9 mouse cellular contexts compared by ENCODE assay signal in genomic region chr11:53297947-53298860, GRCm38 (mm10). TPM values are rescaled to one million over a fixed set of nuclear protein-coding genes. Genes with fewer than 3 reads are reported as not detected.
DNase-seq lines count a peak whose midpoint lies in the region; ATAC-seq and TF ChIP-seq lines count a peak whose summit lies in the region.
"Had no signal": no experiment of that assay in that cellular context is flagged by ENCODE, and none has a peak within 500 bp of the region (broad histone marks: within the 10 kb centered on the region; RNA-seq: fewer than 3 reads in every experiment).

No protein-coding gene starts in this region.

- H3K4me3 ChIP-seq in neural tube, embryonic 11.5 days (ENCODE audit: low read depth, low read length) = no peak overlapping the region
- H3K4me3 ChIP-seq in heart, postnatal 0 days (ENCODE audit: low read depth, low read length) = peak overlapping the region; percentile 88; the same call in 1 of the 2 replicates
- peak overlapping the region; percentile 100 for H3K4me3 ChIP-seq in limb, embryonic 14.5 days (replicated peaks; ENCODE audit: low read length)
- no peak overlapping the region; the same call in 1 of the 2 replicates for H3K4me3 ChIP-seq in stomach, postnatal 0 days (ENCODE audit: low read depth, low read length)

- H3K27me3 ChIP-seq in neural tube, embryonic 11.5 days (ENCODE audit: control insufficient read depth, insufficient read depth, low read length) = no peaks in the 10 kb centered on the region
- H3K27me3 ChIP-seq in heart, postnatal 0 days (ENCODE audit: control insufficient read depth, insufficient read depth, low read length) = no peaks in the 10 kb centered on the region
- H3K27me3 ChIP-seq in limb, embryonic 14.5 days (ENCODE audit: control insufficient read depth, insufficient read depth, low read length) = no peaks in the 10 kb centered on the region
- H3K27me3 ChIP-seq in stomach, postnatal 0 days (ENCODE audit: control insufficient read depth, insufficient read depth, low read length) = no peaks in the 10 kb centered on the region

- no peak overlapping the region for H3K9ac ChIP-seq in neural tube, embryonic 11.5 days (ENCODE audit: low read length)
- no peak overlapping the region for H3K9ac ChIP-seq in heart, postnatal 0 days (replicated peaks; ENCODE audit: low read depth, low read length)
- H3K9ac ChIP-seq in limb, embryonic 14.5 days (ENCODE audit: low read depth, low read length, severe bottlenecking) = peak overlapping the region; percentile 98; the same call in 1 of the 2 replicates
- H3K9ac ChIP-seq in stomach, postnatal 0 days (ENCODE audit: low read length) = no peak overlapping the region

- WGBS in neural tube, embryonic 11.5 days = 93% methylated on average over 7 of the region's 7 CpGs
- WGBS in heart, postnatal 0 days = 74% methylated on average over 7 of the region's 7 CpGs
- WGBS in limb, embryonic 14.5 days = 88% methylated on average over 7 of the region's 7 CpGs
- 84% methylated on average over 7 of the region's 7 CpGs for WGBS in stomach, postnatal 0 days

- ATAC-seq in neural tube, embryonic 11.5 days (ENCODE audit: insufficient read depth, low FRiP score, low TSS enrichment) = no peak
- ATAC-seq in heart, postnatal 0 days (ENCODE audit: insufficient read depth, low read depth) = no peak
- ATAC-seq in limb, embryonic 14.5 days (ENCODE audit: low FRiP score, low read depth) = no peak
- no peak for ATAC-seq in stomach, postnatal 0 days (ENCODE audit: low FRiP score, low TSS enrichment)

- peak overlapping the region; percentile 77 for H3K4me2 ChIP-seq in neural tube, embryonic 11.5 days (ENCODE audit: low read depth)
- H3K4me2 ChIP-seq in heart, postnatal 0 days (ENCODE audit: low read depth, low read length) = peak overlapping the region; percentile 86
- peak overlapping the region; percentile 63 for H3K4me2 ChIP-seq in limb, embryonic 14.5 days (replicated peaks; ENCODE audit: low read depth, low read length, severe bottlenecking)
- peak overlapping the region; percentile 63 for H3K4me2 ChIP-seq in stomach, postnatal 0 days (replicated peaks; ENCODE audit: low read depth)

- no peak overlapping the region for H3K27ac ChIP-seq in neural tube, embryonic 11.5 days (ENCODE audit: low read depth, low read length)
- no peak overlapping the region for H3K27ac ChIP-seq in heart, postnatal 0 days (ENCODE audit: low read depth)
- no peak overlapping the region for H3K27ac ChIP-seq in limb, embryonic 14.5 days (replicated peaks; ENCODE audit: low read depth, low read length)
- H3K27ac ChIP-seq in stomach, postnatal 0 days (replicated peaks) = no peak overlapping the region

- no peaks in the 10 kb centered on the region for H3K9me3 ChIP-seq in neural tube, embryonic 11.5 days (ENCODE audit: control insufficient read depth, low read length)
- H3K9me3 ChIP-seq in heart, postnatal 0 days (replicated peaks; ENCODE audit: control insufficient read depth, low read length) = no peaks in the 10 kb centered on the region
- H3K9me3 ChIP-seq in limb, embryonic 14.5 days (ENCODE audit: control insufficient read depth, low read length) = no peaks in the 10 kb centered on the region
- no peaks in the 10 kb centered on the region for H3K9me3 ChIP-seq in stomach, postnatal 0 days (ENCODE audit: control insufficient read depth, low read length)

- TF ChIP-seq EP300 in heart, postnatal 0 days (IDR thresholded peaks at IDR 0.05; ENCODE audit: low read depth) = no peak
- no peak for TF ChIP-seq EP300 in stomach, postnatal 0 days (optimal IDR thresholded peaks at IDR 0.05)

- peaks cover 9% of the 10 kb centered on the region; the same call in 1 of the 2 replicates for H3K4me1 ChIP-seq in neural tube, embryonic 11.5 days (ENCODE audit: control insufficient read depth, insufficient read depth, low read length)
- peaks cover 20% of the 10 kb centered on the region for H3K4me1 ChIP-seq in heart, postnatal 0 days (ENCODE audit: control insufficient read depth, insufficient read depth)
- H3K4me1 ChIP-seq in limb, embryonic 14.5 days (ENCODE audit: control insufficient read depth, insufficient read depth, low read length) = peaks cover 15% of the 10 kb centered on the region
- peaks cover 4% of the 10 kb centered on the region; the same call in 1 of the 2 replicates for H3K4me1 ChIP-seq in stomach, postnatal 0 days (replicated peaks; ENCODE audit: control insufficient read depth, insufficient read depth)

- TF ChIP-seq POLR2A in limb, embryonic 14.5 days (IDR thresholded peaks at IDR 0.05; ENCODE audit: borderline replicate concordance, extremely low read depth, insufficient read depth, insufficient read length) = no peak

- TF ChIP-seq CTCF in heart, postnatal 0 days (IDR thresholded peaks at IDR 0.05; ENCODE audit: low read depth) = no peak
- TF ChIP-seq CTCF in stomach, postnatal 0 days (IDR thresholded peaks at IDR 0.05; ENCODE audit: low read depth) = no peak

- no peaks in the 10 kb centered on the region; the same call in 1 of the 2 replicates for H3K36me3 ChIP-seq in neural tube, embryonic 11.5 days (ENCODE audit: control insufficient read depth, insufficient read depth, low read length)
- peaks cover 3% of the 10 kb centered on the region; the same call in 1 of the 2 replicates for H3K36me3 ChIP-seq in heart, postnatal 0 days (replicated peaks; ENCODE audit: control insufficient read depth, insufficient read depth, low read length)
- H3K36me3 ChIP-seq in limb, embryonic 14.5 days (ENCODE audit: control insufficient read depth, insufficient read depth, low read length) = peaks cover 18% of the 10 kb centered on the region
- no peaks in the 10 kb centered on the region for H3K36me3 ChIP-seq in stomach, postnatal 0 days (ENCODE audit: control insufficient read depth, insufficient read depth, low read length)

- no peak for DNase-seq in neural tube, embryonic 11.5 days (ENCODE audit: low spot score)
- no peak for DNase-seq in neural tube, embryonic 10.5 days (ENCODE audit: extremely low spot score, low spot score)
- no peak for DNase-seq in heart, postnatal 0 days (ENCODE audit: low spot score)
- no peak for DNase-seq in limb, embryonic 14.5 days (ENCODE audit: low spot score)
- no peak for DNase-seq in stomach, postnatal 0 days (ENCODE audit: low spot score)
- DNase-seq in gastrocnemius, postnatal 4 days (ENCODE audit: low spot score in 2 of 2) = no peak
- DNase-seq in urinary bladder, postnatal 36 days (ENCODE audit: low spot score in 2 of 2) = no peak
- DNase-seq in spleen, adult 18-20 months = no peak
- DNase-seq: adrenal gland, adult 2 months had no signal

RNA-seq across cellular contexts. Expression of gene Hspa4, which starts 2.1 kb away (rescaled TPM):
- polyA plus RNA-seq in neural tube, embryonic 11.5 days (2014; fragmentation: Nextera tagmentation; extraction: Ambion mirVana) = 109 and 115 TPM in 2 replicates
- total RNA-seq in heart, postnatal 0 days (2014; rRNA removed; ENCODE audit: low replicate concordance) = 54.0 and 64.3 TPM in 2 replicates
- 59.0 and 75.6 TPM in 2 replicates for polyA plus RNA-seq in heart, postnatal 0 days (2015; fragmentation: Nextera tagmentation; extraction: Ambion mirVana)
- 47.8 and 62.6 TPM in 2 replicates for polyA plus RNA-seq in limb, embryonic 14.5 days (2012; rRNA removed)
- polyA plus RNA-seq in limb, embryonic 14.5 days (2014; fragmentation: Nextera tagmentation; extraction: Ambion mirVana) = 78.5 and 79.9 TPM in 2 replicates
- 53.6 and 59.9 TPM in 2 replicates for polyA plus RNA-seq in stomach, postnatal 0 days (2015; fragmentation: Nextera tagmentation; extraction: Ambion mirVana)
- 100 to 1,000 TPM; 107 to 124 TPM for total RNA-seq in gastrocnemius, postnatal 4 days (2021)

RNA-seq across cellular contexts. Expression of gene Zcchc10, which starts 26.3 kb away (rescaled TPM):
- 24.8 and 28.5 TPM in 2 replicates for polyA plus RNA-seq in neural tube, embryonic 11.5 days (2014; fragmentation: Nextera tagmentation; extraction: Ambion mirVana)
- 1.2 TPM in 1 of 2 replicates, not detected in the other for total RNA-seq in heart, postnatal 0 days (2014; rRNA removed; ENCODE audit: low replicate concordance)
- polyA plus RNA-seq in heart, postnatal 0 days (2015; fragmentation: Nextera tagmentation; extraction: Ambion mirVana) = 15.3 and 15.4 TPM in 2 replicates
- 15.0 and 15.4 TPM in 2 replicates for polyA plus RNA-seq in limb, embryonic 14.5 days (2012; rRNA removed)
- 19.4 and 20.4 TPM in 2 replicates for polyA plus RNA-seq in limb, embryonic 14.5 days (2014; fragmentation: Nextera tagmentation; extraction: Ambion mirVana)
- 11.6 and 12.4 TPM in 2 replicates for polyA plus RNA-seq in stomach, postnatal 0 days (2015; fragmentation: Nextera tagmentation; extraction: Ambion mirVana)
- total RNA-seq in gastrocnemius, postnatal 4 days (2021) = 10 to 100 TPM; 10.5 to 10.7 TPM

RNA-seq across cellular contexts. Expression of gene Aff4, which starts 52.4 kb away (rescaled TPM):
- 39.7 and 47.8 TPM in 2 replicates for polyA plus RNA-seq in neural tube, embryonic 11.5 days (2014; fragmentation: Nextera tagmentation; extraction: Ambion mirVana)
- 59.6 and 70.1 TPM in 2 replicates for total RNA-seq in heart, postnatal 0 days (2014; rRNA removed; ENCODE audit: low replicate concordance)
- 27.6 and 36.0 TPM in 2 replicates for polyA plus RNA-seq in heart, postnatal 0 days (2015; fragmentation: Nextera tagmentation; extraction: Ambion mirVana)
- 32.7 and 34.3 TPM in 2 replicates for polyA plus RNA-seq in limb, embryonic 14.5 days (2012; rRNA removed)
- 60.6 and 66.3 TPM in 2 replicates for polyA plus RNA-seq in limb, embryonic 14.5 days (2014; fragmentation: Nextera tagmentation; extraction: Ambion mirVana)
- 18.5 and 28.5 TPM in 2 replicates for polyA plus RNA-seq in stomach, postnatal 0 days (2015; fragmentation: Nextera tagmentation; extraction: Ambion mirVana)
- 100 to 1,000 TPM; 146 to 154 TPM for total RNA-seq in gastrocnemius, postnatal 4 days (2021)

Comparison
In these comparisons a context has a peak if more than half of its experiments do, and no peak if none do; other contexts are left out.
1. H3K4me3 ChIP-seq: peak in heart, postnatal 0 days (single experiment) and limb, embryonic 14.5 days (single experiment); none in neural tube, embryonic 11.5 days (single experiment) and stomach, postnatal 0 days (single experiment).
2. Peak in every context shown above with its lines, with median percentiles within 50 percentile points of each other: H3K4me2 ChIP-seq.